Mouse (Mus musculus) midbrain, embryonic 16.5 days (tissue): ENCODE measurements around the gene Rasgef1a. TPM values are rescaled to one million over a fixed set of nuclear protein-coding genes. Genes with fewer than 3 reads are reported as not detected.

Experiments used
- ATAC-seq: fragments of 200-750 bp; cut with Nextera tagmentation; 2 replicates; pipeline ENCODE4 v1.8.0; 2017; ENCODE audit warnings: moderate TSS enrichment
- H3K27ac ChIP-seq: fragments of 300-500 bp; sonication (generic); 2 replicates; pipeline ENCODE4 v1.5.1; 2014; ENCODE audit warnings: mild to moderate bottlenecking, low read length, mixed read lengths
- H3K27me3 ChIP-seq: fragments of 300-500 bp; sonication (generic); 2 replicates; pipeline ENCODE4 v1.6.1; 2014; ENCODE audit warnings: low read depth, low read length, mixed read lengths; ENCODE audit not compliant: control insufficient read depth, insufficient read depth
- H3K36me3 ChIP-seq: fragments of 300-500 bp; sonication (generic); 2 replicates; pipeline ENCODE4 v1.6.1; 2014; ENCODE audit warnings: mild to moderate bottlenecking, low read length, moderate library complexity, mixed read lengths; ENCODE audit not compliant: control insufficient read depth, insufficient read depth
- H3K4me1 ChIP-seq: fragments of 300-500 bp; sonication (generic); 2 replicates; pipeline ENCODE4 v1.6.1; 2014; ENCODE audit warnings: mild to moderate bottlenecking, low read length, mixed read lengths; ENCODE audit not compliant: control insufficient read depth, insufficient read depth
- H3K4me2 ChIP-seq: fragments of 300-500 bp; sonication (generic); 2 replicates; pipeline ENCODE4 v1.6.1; 2014; ENCODE audit warnings: mild to moderate bottlenecking, low read length, mixed read lengths
- H3K4me3 ChIP-seq: fragments of 300-500 bp; sonication (generic); 2 replicates; pipeline ENCODE4 v1.5.1; 2014; ENCODE audit warnings: low read depth, mild to moderate bottlenecking, low read length, moderate library complexity, mixed read lengths
- H3K9ac ChIP-seq: fragments of 300-500 bp; sonication (generic); 2 replicates; pipeline ENCODE4 v1.6.1; 2014; ENCODE audit warnings: low read depth, low read length, mixed read lengths
- H3K9me3 ChIP-seq: fragments of 300-500 bp; sonication (generic); replicated peaks from 2 replicates; pipeline ENCODE4 v1.6.1; 2014; ENCODE audit warnings: mild to moderate bottlenecking, low read length, mixed read lengths; ENCODE audit not compliant: control insufficient read depth, poor library complexity, severe bottlenecking
- WGBS: fragments of 180-500 bp; shearing (Covaris S2); extraction: QIAGEN DNeasy Blood & Tissue Kit; methylation state at CpG from one replicate; pipeline ENCODE4 v1.1.7; 2014; 5-methylcytosine and 5-hydroxymethylcytosine counted together
- polyA plus RNA-seq: library from polyadenylated mRNA; unstranded; fragments of >200 nt; fragmentation: Nextera tagmentation; extraction: Ambion mirVana; gene quantifications from 2 replicates; pipeline ENCODE4 v1.2.1, GENCODE M21; 2015

Gene Rasgef1a
- polyA plus RNA-seq, 1 experiment from 2014 or later = 8.8 TPM

DNA sequence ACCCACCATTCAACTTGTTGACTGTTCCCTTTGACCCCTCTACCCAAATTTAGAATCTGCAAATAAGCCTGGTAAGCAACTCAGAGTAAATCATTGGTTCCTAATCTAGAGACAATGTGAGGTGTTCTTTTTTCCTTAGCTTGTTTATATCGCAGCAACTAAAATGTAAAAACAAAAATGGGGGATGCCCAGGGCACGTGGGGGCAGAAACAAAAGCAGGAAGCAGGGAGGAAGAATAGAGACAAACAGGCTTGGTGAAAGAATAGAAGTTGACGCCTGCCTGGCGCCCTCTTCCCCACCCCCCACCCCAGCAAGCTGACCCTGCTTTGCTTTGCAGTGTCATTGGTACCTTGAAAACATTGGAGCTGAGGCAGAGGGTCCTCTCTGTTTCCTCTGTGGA, 33.9 kb downstream of the Rasgef1a start:
- H3K27me3 ChIP-seq = no peaks in the 10 kb centered on the region
- H3K27ac ChIP-seq = no peak overlapping the region
- H3K4me3 ChIP-seq = no peak overlapping the region
- H3K4me2 ChIP-seq = no peak overlapping the region
- no peaks in the 10 kb centered on the region for H3K9me3 ChIP-seq
- WGBS = 39% methylated on average over 4 of the region's 4 CpGs
- no peaks in the 10 kb centered on the region for H3K36me3 ChIP-seq
- H3K4me1 ChIP-seq = 0 out of 2 replicates have a peak, but pooled peaks cover 2% of the 10 kb centered on the region
- no peak overlapping the region for H3K9ac ChIP-seq
- ATAC-seq = no peak

DNA sequence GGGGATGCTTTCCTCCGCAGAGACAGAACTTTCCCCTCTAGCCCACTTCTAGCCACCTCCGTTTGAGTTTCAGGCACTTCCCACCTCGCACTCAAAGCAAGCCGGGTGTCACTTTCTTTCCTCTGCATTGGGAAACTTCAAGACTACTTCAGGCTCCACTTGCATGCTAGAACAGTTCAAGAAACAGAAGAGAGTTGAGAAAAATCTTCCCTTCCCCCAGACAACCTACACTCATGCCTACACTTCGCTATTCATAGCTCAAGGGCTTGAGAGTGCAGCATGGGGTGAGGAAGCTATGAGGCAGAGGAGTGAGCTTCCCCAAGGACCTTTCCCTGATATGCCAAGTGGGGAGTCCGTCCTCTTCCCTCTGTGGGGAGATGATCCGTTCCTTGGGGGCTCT, 34.7 kb downstream of the Rasgef1a start:
- no peaks in the 10 kb centered on the region for H3K9me3 ChIP-seq
- H3K4me2 ChIP-seq = no peak overlapping the region
- no peaks in the 10 kb centered on the region for H3K27me3 ChIP-seq
- no peak overlapping the region for H3K4me3 ChIP-seq
- H3K36me3 ChIP-seq = no peaks in the 10 kb centered on the region
- no peak for ATAC-seq
- no peak overlapping the region for H3K9ac ChIP-seq
- 0 out of 2 replicates have a peak, but pooled peaks cover 2% of the 10 kb centered on the region for H3K4me1 ChIP-seq
- no peak overlapping the region for H3K27ac ChIP-seq
- WGBS = 60% methylated on average over 7 of the region's 7 CpGs

DNA sequence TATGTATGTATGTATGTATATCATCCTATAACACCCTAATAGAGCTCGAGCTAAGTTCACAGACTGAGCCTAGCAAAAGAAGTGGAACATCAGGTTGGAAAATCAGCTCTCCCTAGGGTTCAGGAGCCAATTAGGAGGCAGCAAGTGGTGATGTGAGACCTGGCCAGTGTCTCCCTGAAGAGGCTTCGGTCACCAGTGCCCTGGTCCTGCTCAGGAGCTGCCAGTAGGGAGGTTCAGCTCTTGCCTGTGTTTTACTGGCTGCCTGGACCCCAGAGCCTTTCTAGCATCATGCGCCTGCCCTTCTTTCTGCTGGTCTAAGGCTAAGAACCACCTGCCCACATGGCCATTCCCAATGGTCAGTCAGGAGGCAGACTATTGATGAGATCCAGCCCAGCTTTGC, 35.3 kb downstream of the Rasgef1a start:
- Histone ChIP-seq H3K27me3 (no peaks in the 10 kb centered on the region), H3K9me3 (no peaks in the 10 kb centered on the region), H3K27ac (no peak overlapping the region), H3K4me1 (0 out of 2 replicates have a peak, but pooled peaks cover 2% of the 10 kb centered on the region), H3K4me3 (no peak overlapping the region), H3K9ac (no peak overlapping the region), H3K36me3 (no peaks in the 10 kb centered on the region), H3K4me2 (no peak overlapping the region)
- WGBS = 91% methylated on average over 3 of the region's 3 CpGs
- no peak for ATAC-seq

DNA sequence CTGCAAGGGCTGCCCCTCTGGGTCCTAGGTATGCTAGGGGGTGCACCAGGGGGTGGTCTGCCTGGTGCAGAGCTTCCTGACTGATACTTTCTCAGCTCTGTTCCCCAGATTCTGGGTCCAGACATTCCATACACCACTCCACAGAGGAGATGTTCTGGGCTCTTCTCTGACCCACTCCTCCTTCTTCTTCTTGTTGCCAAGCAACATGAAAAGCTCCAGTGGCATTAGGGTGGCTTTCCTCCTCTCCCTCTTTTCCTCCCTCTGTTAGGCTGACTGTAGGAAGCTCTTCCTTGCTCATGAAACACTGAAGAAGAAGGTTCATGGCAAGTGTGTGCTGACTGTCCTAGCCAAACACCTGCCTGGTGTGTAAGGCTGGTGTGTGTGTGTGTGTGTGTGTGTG, 35.7 kb downstream of the Rasgef1a start:
- Histone ChIP-seq H3K4me2 (no peak overlapping the region), H3K27ac (no peak overlapping the region), H3K9me3 (no peaks in the 10 kb centered on the region), H3K9ac (no peak overlapping the region), H3K36me3 (no peaks in the 10 kb centered on the region), H3K4me3 (no peak overlapping the region), H3K4me1 (0 out of 2 replicates have a peak, but pooled peaks cover 2% of the 10 kb centered on the region), H3K27me3 (no peaks in the 10 kb centered on the region)
- ATAC-seq = peak; percentile 39; the same call in 1 of the 2 replicates

DNA sequence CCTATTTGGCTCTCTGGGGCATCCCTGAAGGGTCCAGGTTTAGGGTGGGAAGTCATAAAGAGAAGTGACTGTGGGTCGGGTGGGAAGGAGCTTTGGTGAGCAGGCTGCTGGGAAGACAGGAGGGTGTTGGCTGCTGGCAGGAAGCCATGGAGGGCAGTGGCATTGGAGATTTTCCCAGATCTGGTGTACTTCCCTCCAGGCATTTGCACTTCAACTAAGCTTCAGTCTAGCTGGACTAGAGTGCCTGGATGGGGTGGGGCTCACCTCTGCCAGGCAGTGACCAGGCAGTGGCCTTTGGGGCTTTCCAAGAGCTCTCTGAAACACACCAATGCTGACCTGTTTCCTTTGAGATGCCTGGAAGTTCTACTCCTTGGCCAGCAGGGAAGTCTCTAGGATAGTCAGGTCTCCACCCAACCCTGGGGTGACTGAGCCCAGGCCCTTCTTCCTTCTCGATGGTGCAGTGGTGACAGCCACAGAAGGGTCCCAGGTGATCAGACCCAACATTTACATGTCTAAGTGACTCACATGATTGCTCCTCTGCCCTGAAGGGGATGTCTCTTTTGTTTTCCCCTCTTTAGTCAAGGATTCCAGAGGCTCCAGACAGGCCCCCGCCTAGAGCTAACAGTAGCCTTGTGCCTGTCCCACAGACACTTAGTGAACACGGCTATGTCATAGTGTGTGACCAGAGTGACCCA, 36.7 kb downstream of the Rasgef1a start:
- no peak overlapping the region for H3K27ac ChIP-seq
- ATAC-seq = no peak
- no peaks in the 10 kb centered on the region for H3K9me3 ChIP-seq

DNA sequence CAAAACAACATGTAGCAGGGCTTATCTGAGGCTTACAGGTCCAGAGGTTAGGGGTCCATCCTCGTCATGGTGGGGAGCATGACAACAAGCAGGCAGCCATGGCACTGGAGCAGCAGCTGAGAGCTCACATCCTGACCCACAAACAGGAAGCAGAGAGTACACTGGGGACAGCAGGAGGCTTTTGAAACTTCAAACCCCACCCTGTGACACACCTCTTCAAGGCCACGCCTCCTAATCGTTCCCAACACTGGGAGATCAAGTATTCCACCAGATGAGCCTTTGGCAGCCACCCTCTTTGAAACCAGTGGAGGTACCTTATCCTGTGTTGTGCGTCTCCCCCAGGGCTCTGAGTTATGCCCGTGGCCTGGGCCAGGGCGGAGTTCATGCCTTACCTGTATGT, 38.5 kb downstream of the Rasgef1a start:
- no peak overlapping the region for H3K9ac ChIP-seq
- ATAC-seq = no peak
- 84% methylated on average over 6 of the region's 6 CpGs for WGBS

More for the DNA sequence above, 36.7 kb downstream of the Rasgef1a start:
- Histone ChIP-seq H3K4me1 (0 out of 2 replicates have a peak, but pooled peaks cover 2% of the 10 kb centered on the region), H3K36me3 (no peaks in the 10 kb centered on the region), H3K4me2 (no peak overlapping the region), H3K4me3 (no peak overlapping the region), H3K9ac (no peak overlapping the region), H3K27me3 (no peaks in the 10 kb centered on the region)
- 88% methylated on average over 4 of the region's 4 CpGs for WGBS

DNA sequence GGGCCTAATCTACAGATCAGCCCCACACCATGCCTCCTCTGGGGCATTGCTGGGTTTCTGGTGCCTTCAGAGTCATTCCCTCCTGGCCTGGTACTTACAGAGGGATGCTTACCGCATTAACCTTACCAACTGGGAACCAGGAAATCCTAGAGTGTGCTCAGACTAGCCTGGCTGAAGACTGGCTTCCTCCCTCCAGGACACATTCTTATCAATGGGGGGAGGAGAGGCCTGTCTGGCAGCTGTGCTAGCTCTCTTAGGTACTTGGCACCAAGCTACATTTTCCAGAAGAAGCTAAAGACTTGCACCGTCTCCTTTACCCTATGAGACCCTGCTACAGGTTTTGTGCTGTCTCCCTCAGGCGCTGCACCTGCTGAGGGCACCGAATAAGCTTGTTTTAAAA, 40.2 kb downstream of the Rasgef1a start:
- no peak overlapping the region for H3K4me3 ChIP-seq
- H3K27ac ChIP-seq = no peak overlapping the region
- no peaks in the 10 kb centered on the region for H3K36me3 ChIP-seq
- 91% methylated on average over 4 of the region's 4 CpGs for WGBS
- no peaks in the 10 kb centered on the region for H3K9me3 ChIP-seq
- H3K27me3 ChIP-seq = no peaks in the 10 kb centered on the region
- H3K4me2 ChIP-seq = no peak overlapping the region
- no peak overlapping the region for H3K9ac ChIP-seq
- no peak for ATAC-seq
- H3K4me1 ChIP-seq = 0 out of 2 replicates have a peak, but pooled peaks cover 2% of the 10 kb centered on the region

More for the DNA sequence above, 38.5 kb downstream of the Rasgef1a start:
- Histone ChIP-seq H3K4me3 (no peak overlapping the region), H3K36me3 (no peaks in the 10 kb centered on the region), H3K9me3 (no peaks in the 10 kb centered on the region), H3K4me2 (no peak overlapping the region), H3K27ac (no peak overlapping the region), H3K27me3 (no peaks in the 10 kb centered on the region), H3K4me1 (0 out of 2 replicates have a peak, but pooled peaks cover 2% of the 10 kb centered on the region)

DNA sequence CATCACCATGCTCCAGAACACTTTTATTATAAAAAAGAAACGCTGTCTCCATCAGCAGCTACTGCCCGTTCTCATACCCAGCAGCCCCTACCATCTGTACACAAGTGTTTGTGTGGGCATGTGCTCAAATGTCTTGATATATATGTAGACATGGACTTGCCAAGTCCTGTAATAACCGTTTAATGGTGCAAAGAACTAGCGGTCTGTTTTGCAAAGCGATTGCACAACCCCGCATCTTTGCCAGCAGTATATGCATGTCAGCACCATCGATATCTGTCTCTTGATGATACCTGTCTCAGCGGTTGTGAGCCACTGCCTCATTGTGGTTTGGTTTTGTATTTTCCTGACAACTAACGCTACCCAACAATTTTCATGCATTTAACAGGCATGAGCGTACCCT, 44.0 kb downstream of the Rasgef1a start:
- ATAC-seq = no peak
- H3K36me3 ChIP-seq = no peaks in the 10 kb centered on the region
- no peak overlapping the region for H3K27ac ChIP-seq
- H3K9ac ChIP-seq = no peak overlapping the region
- no peaks in the 10 kb centered on the region for H3K27me3 ChIP-seq
- no peaks in the 10 kb centered on the region for H3K4me1 ChIP-seq
- no peaks in the 10 kb centered on the region for H3K9me3 ChIP-seq
- WGBS = 90% methylated on average over 10 of the region's 10 CpGs
- H3K4me3 ChIP-seq = no peak overlapping the region
- no peak overlapping the region for H3K4me2 ChIP-seq

DNA sequence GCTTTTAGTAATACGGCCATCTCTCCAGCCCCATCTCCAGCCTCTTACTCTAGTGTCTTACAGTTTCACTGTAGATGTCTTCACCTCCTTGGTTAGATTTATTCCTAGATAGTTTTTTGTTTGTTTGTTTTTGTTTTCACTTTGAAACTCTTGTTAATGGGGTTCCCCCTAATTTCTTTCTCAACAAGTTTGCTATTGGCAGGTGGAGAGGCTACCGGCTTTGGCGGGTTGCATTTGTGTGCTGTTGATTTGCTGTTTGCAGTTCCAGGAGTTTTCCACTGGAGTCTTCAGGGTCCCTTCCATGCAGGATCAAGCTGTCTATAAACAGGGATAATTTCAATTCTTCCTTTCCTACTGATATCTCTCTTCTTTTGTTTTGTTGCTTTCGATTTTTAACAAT, 50.0 kb downstream of the Rasgef1a start:
- no peak overlapping the region for H3K4me3 ChIP-seq
- H3K36me3 ChIP-seq = no peaks in the 10 kb centered on the region
- WGBS = 94% methylated on average over 4 of the region's 4 CpGs
- ATAC-seq = no peak
- peaks cover 10% of the 10 kb centered on the region for H3K4me1 ChIP-seq
- no peak overlapping the region for H3K4me2 ChIP-seq
- no peak overlapping the region for H3K9ac ChIP-seq
- H3K27ac ChIP-seq = no peak overlapping the region
- no peaks in the 10 kb centered on the region for H3K27me3 ChIP-seq
- H3K9me3 ChIP-seq = no peaks in the 10 kb centered on the region
